Mouse (Mus musculus) retina, embryonic 14.5 days (tissue): Measurements from ENCODE around the gene Klf15.

Experiments
- DNase-seq: peaks from one replicate; pipeline ENCODE4 v3.0.0-alpha.2; 2015; ENCODE audit warnings: low spot score

The Klf15 gene

GRCm38 (mm10) chr6:90462181-90462706 lies at the start of gene Klf15:
Klf15 (plus strand) TSS chr6:90462576.
- DNase-seq = peak; percentile 75

DNA sequence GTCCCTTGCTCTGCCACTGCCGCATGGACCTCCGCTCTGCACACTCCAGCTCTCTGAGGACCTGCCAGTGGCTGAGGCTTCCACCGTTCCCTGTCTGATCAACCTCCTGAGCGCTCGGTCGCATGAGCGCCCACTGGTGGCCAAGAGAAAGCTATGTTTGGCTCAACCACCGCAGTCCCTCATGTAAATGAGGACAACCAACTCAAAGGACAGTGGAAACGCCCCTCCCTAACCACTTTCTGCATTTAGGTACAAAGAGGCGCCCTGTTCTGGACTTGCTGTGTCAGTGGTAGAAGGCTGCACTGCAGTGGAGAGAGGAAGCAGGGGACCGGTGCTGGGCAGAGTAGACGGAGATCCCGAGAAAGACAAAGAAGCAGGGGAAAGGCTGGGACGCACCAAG lies 39.8 kb upstream of the Klf15 start:
- peak; percentile 89 for DNase-seq

- no peak for DNase-seq
Observed at GRCm38 (mm10) chr6:90425361-90425760, 37.0 kb upstream of the Klf15 start.

DNA sequence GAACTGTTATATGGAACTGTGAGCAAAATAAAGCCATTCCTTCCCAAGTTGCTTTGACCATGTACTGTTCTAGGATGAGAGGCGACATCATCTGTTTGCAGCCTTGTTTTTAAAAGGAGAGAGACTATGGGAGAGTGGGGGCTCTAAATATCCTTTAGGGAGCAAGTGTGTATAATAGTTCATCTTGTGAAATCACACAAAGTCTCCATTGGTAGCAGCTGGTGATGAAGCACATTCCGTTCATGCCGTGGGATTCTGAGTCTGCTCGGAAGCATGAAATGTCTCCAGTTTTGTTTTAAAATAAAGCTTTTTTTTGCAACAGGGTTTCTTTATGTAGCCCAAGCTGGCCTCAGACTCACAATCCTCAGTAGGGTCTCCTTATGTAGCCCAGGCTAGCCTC lies 36.4 kb upstream of the Klf15 start:
- DNase-seq = no peak

DNA sequence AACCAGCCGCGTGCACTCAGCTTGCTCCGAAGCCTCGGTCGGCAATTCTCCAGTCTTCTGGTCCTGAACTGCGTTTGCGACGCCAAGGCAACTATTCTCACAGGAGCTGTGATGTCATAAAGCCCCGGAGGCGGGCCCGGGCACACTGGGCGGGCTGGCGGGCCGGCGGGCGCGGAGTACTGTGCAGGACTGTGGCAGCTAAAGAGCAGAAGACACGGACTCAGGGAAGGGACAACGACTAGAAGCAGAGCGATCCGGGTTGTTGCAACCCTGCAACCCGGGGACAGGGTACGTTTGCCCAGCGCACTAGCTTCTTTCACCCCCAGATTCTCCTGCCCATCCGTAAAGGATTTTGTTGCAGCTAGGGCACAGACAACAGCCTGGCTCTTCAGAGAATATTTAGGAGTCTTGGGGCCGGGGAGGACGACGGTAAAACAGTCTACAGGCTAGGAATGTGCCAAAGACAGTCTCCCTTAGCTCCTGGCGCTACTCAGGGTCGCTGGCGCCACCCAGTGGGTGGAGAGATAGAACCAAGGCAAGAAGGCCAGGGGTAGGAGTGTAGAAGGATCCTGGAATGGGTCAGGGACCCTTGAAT lies 33.9 kb upstream of the Klf15 start, which contains the start of gene Cfap100:
Cfap100 (minus strand) TSS at position 418 of the 595 bp plus-strand sequence.
- DNase-seq = peak; percentile 80

- DNase-seq = no peak
Observed at GRCm38 (mm10) chr6:90429911-90430310, 32.5 kb upstream of the Klf15 start.

GRCm38 (mm10) chr6:90431487-90431886 lies 30.9 kb upstream of the Klf15 start:
- no peak for DNase-seq

DNA sequence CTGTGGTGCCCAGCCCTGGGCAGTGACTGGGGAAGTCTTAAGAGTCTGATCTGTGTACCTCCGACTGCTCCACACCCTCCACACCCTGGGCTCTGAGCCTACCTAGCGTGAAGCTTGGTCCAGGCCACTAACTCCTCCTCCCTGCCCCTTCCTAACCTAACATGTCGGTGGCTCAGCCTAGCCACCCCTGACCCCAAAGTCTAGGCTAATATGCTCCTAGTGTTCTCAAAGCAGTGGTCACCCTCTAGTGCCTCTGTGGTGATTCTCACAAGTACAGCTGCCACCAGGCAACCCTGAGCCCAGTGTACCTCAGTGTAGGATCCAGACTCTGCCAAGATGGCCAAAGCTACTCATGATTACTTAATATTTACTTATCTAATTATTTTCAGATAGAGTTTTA lies 27.7 kb upstream of the Klf15 start:
- DNase-seq = no peak

DNA sequence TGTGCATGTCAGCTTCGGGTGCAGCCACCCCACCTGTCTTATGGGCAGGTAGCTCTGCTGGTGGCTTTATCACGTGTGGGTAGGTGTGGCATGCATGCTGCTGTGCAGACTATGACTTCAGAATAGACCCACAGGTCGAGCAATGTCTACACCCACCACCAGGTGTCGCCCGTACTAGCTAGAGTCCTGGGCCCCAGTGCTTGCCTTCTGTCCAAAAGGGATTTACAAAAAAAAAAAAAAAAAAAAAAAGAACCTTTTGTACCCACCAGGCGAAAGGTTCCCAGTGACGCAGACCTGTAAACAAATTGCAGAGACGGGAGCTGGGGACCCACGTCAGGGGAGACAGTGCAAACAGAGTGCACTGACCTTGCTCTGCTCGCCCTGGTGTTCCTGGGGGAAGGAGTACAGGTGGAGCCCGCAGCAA lies 27.2 kb upstream of the Klf15 start:
- peak; percentile 90 for DNase-seq

GRCm38 (mm10) chr6:90436192-90436907 lies 26.0 kb upstream of the Klf15 start:
- DNase-seq = no peak

DNA sequence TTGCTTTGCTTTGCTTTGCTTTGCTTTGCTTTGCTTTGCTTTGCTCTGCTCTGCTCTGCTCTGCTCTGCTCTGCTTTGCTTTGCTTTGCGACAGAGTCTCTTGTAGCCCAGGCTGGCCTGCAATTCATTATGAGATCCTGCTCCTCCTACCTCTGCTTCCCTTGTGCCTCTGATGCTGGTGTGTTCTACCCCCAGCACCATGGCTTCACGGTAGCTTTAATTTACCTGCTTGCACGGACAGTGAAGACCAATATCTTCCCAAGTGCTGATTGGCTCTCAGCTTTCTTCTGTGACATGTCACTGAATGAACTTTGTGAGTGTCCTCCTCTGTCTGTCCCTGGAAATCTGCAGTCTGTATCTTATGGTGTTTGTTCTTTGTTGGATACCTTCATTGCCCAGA lies 25.3 kb upstream of the Klf15 start:
- DNase-seq = no peak

GRCm38 (mm10) chr6:90446883-90447282 lies 15.5 kb upstream of the Klf15 start:
- no peak for DNase-seq

DNA sequence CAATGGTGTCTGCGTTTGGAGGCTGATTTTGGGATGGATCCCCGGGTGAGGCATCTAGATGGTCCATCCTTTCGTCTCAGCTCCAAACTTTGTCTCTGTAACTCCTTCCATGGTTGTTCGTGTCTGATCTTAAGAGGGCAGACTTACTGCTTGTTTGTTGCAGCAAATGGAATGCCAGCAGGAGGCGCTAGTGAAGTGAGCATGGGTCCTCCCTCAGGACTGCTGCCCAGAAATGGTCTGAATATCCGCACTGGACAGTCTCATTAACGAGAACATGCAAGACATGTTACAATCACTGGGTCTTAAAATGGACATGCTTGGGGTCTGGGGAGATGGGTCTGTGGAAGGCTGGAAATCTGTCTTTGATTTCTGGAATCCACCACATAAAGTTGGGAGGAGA lies 12.2 kb upstream of the Klf15 start:
- peak; percentile 81 for DNase-seq

DNA sequence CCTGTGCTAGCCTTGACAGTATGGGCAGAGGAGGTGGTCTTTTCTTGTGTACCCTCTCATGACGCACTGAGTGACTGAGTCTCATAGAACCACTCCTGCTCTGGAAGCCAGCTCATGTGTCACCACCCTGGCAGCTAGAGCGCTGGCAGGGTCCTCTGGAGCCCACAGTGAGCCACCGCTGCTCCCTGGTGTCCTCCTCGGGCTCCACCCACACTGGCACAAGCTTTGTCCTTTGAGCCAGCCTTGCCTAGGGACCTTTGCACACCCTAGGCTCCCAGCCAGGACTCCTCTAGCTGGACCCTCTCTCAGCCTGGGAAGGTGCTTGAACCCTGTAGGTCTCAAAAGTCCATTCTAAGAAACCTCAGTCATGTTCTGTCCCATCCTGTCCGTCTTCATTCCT lies 11.7 kb upstream of the Klf15 start:
- no peak for DNase-seq

DNA sequence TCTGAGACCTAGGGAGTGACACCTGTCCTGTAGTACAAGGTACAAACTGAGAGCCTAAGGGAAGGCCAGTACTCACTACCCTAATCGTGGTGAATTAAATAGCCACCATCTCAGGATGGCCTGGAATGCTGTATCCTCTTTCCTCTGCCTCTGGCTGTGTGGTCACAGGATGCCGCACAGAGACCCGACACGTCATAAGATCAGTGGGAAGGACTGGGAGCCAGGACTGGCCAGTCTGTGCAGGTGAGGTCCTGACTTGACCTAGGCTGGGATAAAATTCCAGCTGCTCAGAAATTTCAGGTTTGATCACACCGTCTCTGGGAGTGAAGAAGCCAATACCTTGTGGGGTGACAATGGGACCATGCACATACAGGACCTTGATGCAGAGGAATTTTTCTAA lies 10.9 kb upstream of the Klf15 start:
- no peak for DNase-seq

GRCm38 (mm10) chr6:90452603-90453002 lies 9.8 kb upstream of the Klf15 start:
- no peak for DNase-seq

- DNase-seq = no peak
Observed at GRCm38 (mm10) chr6:90453751-90454150, 8.6 kb upstream of the Klf15 start.

DNA sequence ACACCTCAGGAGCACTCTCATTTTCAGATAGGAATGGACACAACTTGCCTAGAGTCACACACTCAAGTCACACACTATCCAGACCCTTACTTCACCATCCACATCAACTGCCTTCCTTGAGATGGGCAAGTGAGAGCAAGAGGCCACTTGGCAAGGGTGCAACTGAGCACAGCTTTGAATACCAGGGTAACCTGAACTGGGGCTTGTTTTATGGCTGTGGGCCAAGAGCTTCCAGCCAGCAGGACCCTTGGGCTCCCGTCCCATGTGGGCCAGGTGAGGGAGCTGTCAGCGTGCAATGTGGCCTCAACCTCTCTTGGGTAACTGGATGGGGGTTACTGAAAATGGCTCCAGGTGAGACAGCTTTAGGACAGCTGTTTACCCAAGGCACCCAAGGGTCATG lies 5.0 kb upstream of the Klf15 start:
- DNase-seq = no peak

DNA sequence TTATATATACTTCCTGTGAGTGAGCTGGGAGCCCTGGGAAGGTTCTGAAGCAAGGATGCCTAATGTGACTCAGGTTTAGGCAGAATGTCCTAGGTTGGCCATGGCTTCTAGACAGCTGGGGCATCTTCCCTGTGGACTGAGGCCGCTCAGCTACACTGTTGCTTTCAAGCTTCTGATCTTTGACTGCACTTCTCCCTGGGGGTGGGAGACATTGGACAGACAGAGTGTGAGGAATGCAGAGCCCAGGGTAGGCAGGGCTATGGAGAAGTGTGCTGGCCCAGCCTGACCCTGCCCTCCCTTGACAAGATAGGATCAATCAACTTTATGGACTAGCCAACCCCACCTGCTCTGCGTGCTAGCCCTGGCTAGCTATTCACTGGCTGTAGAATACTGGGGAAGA lies 1.2 kb upstream of the Klf15 start:
- no peak for DNase-seq

- no peak for DNase-seq
Observed at GRCm38 (mm10) chr6:90461771-90462170, 605 bp upstream of the Klf15 start.

- DNase-seq = peak; percentile 31
Observed at GRCm38 (mm10) chr6:90462841-90463227, 458 bp downstream of the Klf15 start.

GRCm38 (mm10) chr6:90463228-90463862 lies 969 bp downstream of the Klf15 start:
- peak; percentile 71 for DNase-seq

DNA sequence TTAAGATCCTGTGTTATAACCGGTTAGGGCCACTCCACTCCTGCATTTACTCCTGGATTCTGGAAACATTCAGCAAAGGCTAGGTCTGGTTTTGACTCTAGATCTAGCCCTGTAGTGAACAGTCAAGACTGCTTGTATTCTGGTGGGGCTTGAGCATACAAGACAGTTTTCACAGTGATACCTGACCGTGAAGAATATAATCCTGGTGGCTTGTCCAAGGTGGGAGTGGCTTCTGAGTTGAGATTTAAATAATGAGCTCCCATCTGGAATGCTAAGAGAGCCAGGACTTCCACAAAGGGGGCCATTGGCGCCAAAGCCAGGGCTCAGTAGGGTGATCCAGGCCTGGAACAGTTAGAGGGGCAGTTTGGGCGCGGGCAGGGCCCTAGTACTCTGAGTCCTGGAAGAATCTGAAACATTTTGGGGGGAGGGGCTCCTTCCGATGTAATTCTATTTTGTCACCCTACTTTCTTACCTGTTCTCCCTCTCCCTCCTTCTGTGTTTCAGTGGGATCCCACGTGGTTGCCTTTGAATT lies 1.6 kb downstream of the Klf15 start:
- DNase-seq = no peak
